Mouse (Mus musculus): Measurements from ENCODE around the gene Fbln7. TPM values are rescaled to one million over a fixed set of nuclear protein-coding genes. Genes with fewer than 3 reads are reported as not detected.

Gene Fbln7
- polyA plus RNA-seq, 1 experiment from 2014 or later, result 5.9 TPM

DNA sequence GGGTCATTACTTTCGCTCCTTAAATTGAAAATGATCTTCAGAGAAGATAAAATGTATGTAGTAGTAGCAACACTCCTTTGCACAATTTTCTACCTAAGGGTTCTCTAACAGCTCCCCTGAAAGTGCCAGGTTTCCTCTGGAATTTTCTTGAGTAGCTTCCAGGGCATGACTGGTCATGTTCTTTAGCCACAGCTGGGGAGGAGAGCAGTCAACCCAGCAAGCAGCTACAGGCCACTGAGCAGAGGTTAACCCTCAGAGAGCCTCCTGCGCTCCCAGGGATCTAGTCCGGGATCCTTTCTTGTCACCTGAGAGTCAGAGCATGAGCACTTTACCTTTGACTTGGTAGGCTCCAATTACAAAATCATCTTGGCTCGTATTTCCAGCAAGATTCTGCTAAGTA is 62.0 kb downstream of the Fbln7 start:
- Histone ChIP-seq H3K4me3 (replicated peaks) (no peak overlapping the region), H3K4me1 (no peaks in the 10 kb centered on the region), H3K36me3 (peaks cover 8% of the 10 kb centered on the region), H3K9me3 (replicated peaks) (no peaks in the 10 kb centered on the region), H3K27ac (replicated peaks) (no peak overlapping the region), H3K4me2 (replicated peaks) (no peak overlapping the region), H3K9ac (no peak overlapping the region), H3K27me3 (no peaks in the 10 kb centered on the region)
- no peak for ATAC-seq (ENCODE audit: insufficient number of reproducible peaks, low FRiP score, low TSS enrichment, low read depth)
- 70% methylated on average over 4 of the region's 4 CpGs for WGBS

DNA sequence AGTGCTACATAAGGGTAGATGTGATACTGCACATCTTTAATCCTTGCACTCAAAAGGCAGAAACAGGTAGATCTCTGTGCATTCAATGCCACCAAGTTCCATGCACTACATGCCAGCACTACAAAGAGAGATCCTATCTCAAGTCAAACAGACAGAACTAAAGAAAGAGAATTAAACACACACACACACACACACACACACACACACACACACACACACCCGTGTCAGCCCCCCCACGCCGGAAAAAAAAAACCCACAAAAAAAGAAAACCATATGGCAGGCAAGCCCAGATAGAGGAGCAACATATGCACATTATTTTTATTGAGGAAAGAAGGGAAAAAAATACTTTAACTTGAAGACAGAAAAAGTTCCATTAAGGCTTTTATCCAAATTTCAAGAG is 65.7 kb downstream of the Fbln7 start:
- WGBS, result 62% methylated on average over 3 of the region's 3 CpGs
- H3K27ac ChIP-seq (replicated peaks), result no peak overlapping the region
- ATAC-seq (ENCODE audit: insufficient number of reproducible peaks, low FRiP score, low TSS enrichment, low read depth), result no peak
- H3K4me1 ChIP-seq, result no peaks in the 10 kb centered on the region
- H3K36me3 ChIP-seq, result peaks cover 19% of the 10 kb centered on the region
- H3K4me2 ChIP-seq (replicated peaks), result no peak overlapping the region
- H3K9me3 ChIP-seq (replicated peaks), result no peaks in the 10 kb centered on the region
- H3K27me3 ChIP-seq, result no peaks in the 10 kb centered on the region
- no peak overlapping the region for H3K9ac ChIP-seq
- no peak overlapping the region for H3K4me3 ChIP-seq (replicated peaks)

DNA sequence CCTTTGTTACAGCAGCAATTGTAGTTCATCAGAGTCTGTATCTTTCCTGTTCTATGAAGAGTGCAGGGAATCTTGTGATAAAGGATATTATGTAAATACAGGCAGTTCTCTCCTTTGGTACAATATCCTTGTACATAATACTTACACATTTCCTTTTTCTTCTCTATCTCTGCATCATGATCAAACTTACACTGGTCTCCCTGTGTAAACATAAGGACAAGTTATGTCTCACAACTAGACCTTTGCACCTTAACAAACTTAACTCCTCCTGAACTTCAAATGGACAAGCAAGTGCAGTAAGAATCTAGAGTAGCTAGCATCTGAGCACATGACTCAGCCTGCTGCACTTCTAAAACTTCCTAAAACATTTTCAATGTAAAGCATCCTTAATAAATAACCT is 67.9 kb downstream of the Fbln7 start:
- no peak overlapping the region for H3K4me2 ChIP-seq (replicated peaks)
- H3K27me3 ChIP-seq, result no peaks in the 10 kb centered on the region
- no peak overlapping the region for H3K27ac ChIP-seq (replicated peaks)
- no peaks in the 10 kb centered on the region for H3K4me1 ChIP-seq
- no peak overlapping the region for H3K9ac ChIP-seq
- H3K36me3 ChIP-seq, result peaks cover 17% of the 10 kb centered on the region
- no peaks in the 10 kb centered on the region for H3K9me3 ChIP-seq (replicated peaks)
- no peak overlapping the region for H3K4me3 ChIP-seq (replicated peaks)
- ATAC-seq (ENCODE audit: insufficient number of reproducible peaks, low FRiP score, low TSS enrichment, low read depth), result no peak

DNA sequence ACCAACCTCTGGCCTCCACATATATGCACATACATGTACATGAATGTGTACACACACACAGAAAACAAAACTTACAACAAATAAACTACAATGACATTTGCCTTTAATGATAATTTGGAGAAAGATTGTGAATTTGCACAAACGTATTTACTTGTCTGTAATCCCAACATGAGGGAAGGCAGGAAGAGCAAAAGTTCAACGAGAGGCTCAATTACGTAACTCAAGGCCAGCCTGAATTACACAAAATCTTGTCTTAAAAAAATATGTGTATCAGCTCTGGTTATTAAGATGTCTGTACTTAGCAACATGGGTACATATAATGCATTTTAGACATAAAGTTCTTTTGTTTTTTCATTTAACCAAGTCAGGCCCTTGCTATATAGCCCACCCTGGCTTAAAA is 73.5 kb downstream of the Fbln7 start:
- WGBS, result 78% methylated on average over 3 of the region's 3 CpGs
- no peak overlapping the region for H3K9ac ChIP-seq
- H3K9me3 ChIP-seq (replicated peaks), result no peaks in the 10 kb centered on the region
- no peak overlapping the region for H3K4me3 ChIP-seq (replicated peaks)
- no peak overlapping the region for H3K27ac ChIP-seq (replicated peaks)
- no peak overlapping the region for H3K4me2 ChIP-seq (replicated peaks)
- peaks cover 12% of the 10 kb centered on the region; the same call in 1 of the 2 replicates for H3K36me3 ChIP-seq
- ATAC-seq (ENCODE audit: insufficient number of reproducible peaks, low FRiP score, low TSS enrichment, low read depth), result no peak
- H3K4me1 ChIP-seq, result no peaks in the 10 kb centered on the region
- H3K27me3 ChIP-seq, result no peaks in the 10 kb centered on the region

DNA sequence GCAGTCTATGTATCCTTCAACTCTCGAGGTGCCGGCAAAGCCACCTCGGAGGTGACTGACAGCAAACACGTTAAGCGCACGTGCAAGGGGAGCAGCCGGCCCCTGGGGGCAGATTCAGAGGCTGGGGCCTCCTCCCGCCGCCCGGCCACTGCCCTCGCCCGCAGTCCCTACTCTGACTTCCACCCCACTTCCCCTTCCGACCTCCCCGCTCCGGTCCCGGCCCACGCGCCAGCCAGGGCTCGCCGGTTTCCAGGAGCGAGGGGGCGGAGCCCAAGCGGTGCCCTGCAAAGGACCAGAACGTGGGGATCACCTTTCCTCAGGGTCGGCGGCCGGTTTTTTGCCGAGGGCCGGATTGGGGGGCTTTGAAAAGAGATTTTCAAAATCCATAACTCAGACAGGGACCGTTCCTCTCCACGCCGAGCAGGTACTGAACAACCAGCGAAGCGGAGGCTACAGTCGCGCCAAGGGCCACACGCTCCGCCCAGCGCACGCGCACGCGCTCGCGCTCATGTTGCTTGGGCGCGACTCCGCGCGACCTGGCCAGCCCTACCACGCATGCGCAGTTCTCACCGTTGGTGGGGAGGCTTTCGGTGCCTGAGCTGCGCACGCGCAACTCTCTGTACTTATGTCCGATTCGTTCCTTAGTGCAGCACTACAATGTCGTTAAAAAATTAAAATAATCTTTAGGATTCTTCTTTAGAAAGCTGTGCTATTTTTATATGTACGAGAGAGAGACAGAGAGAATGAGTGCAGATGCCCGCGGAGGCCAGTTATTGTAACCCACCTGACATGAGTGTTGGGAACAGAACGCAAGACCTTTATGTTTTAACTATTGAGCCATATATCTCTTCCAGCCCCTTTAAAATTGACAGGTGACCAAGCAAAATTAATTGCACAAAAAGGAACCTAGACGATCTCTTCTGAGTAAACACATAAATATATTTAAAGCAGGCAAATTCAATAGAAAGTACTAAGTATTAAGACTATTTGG is 81.1 kb downstream of the Fbln7 start, which contains the start of gene Zc3h8:
TSS of gene Zc3h8 (minus strand) at position 540 of the 991 bp plus-strand sequence.
- peak; percentile 94 for ATAC-seq (ENCODE audit: insufficient number of reproducible peaks, low FRiP score, low TSS enrichment, low read depth)
- H3K36me3 ChIP-seq, result no peaks in the 10 kb centered on the region
- peak within 1 kb of the TSS; percentile 55 for H3K9ac ChIP-seq
- 2% methylated on average over 65 of the region's 65 CpGs for WGBS
- H3K27me3 ChIP-seq, result no peaks in the 10 kb centered on the region
- H3K4me2 ChIP-seq (replicated peaks), result peak within 1 kb of the TSS; percentile 89
- H3K4me1 ChIP-seq, result 0 out of 2 replicates have a peak, but pooled peaks cover 7% of the 10 kb centered on the region
- peak within 1 kb of the TSS; percentile 75 for H3K4me3 ChIP-seq (replicated peaks)
- H3K9me3 ChIP-seq (replicated peaks), result no peaks in the 10 kb centered on the region
- peak within 1 kb of the TSS; percentile 87 for H3K27ac ChIP-seq (replicated peaks)

Small RNA genes within 50 kb of the gene (microRNA-seq; reads per million reads assigned to microRNA genes)
- gene Gm22859 (ENCODE audit: borderline number of aligned reads), result not detected

Other genes with a start within 250 kb of the Fbln7 start
- 52.0 and 55.4 TPM in 2 replicates for gene Anapc1, start 175.6 kb upstream of the Fbln7 start, polyA plus RNA-seq (2015; fragmentation: Nextera tagmentation; extraction: Ambion mirVana)
- gene Mertk, start 164.0 kb upstream of the Fbln7 start, polyA plus RNA-seq (2015; fragmentation: Nextera tagmentation; extraction: Ambion mirVana), result 10.2 and 10.3 TPM in 2 replicates
- 29.9 and 34.1 TPM in 2 replicates for gene Tmem87b, start 44.9 kb upstream of the Fbln7 start, polyA plus RNA-seq (2015; fragmentation: Nextera tagmentation; extraction: Ambion mirVana)
- gene Zc3h8, start 81.1 kb downstream of the Fbln7 start, polyA plus RNA-seq (2015; fragmentation: Nextera tagmentation; extraction: Ambion mirVana), result 6.4 and 6.8 TPM in 2 replicates
- gene Zc3h6, start 104.4 kb downstream of the Fbln7 start, polyA plus RNA-seq (2015; fragmentation: Nextera tagmentation; extraction: Ambion mirVana), result 2.4 and 2.5 TPM in 2 replicates
- 15.8 and 16.2 TPM in 2 replicates for gene Gm10762, start 104.7 kb downstream of the Fbln7 start, polyA plus RNA-seq (2015; fragmentation: Nextera tagmentation; extraction: Ambion mirVana)
- gene Vinac1, start 185.2 kb downstream of the Fbln7 start, polyA plus RNA-seq (2015; fragmentation: Nextera tagmentation; extraction: Ambion mirVana), result 0.12 TPM in 1 of 2 replicates, not detected in the other
- gene Ttl, start 203.0 kb downstream of the Fbln7 start, polyA plus RNA-seq (2015; fragmentation: Nextera tagmentation; extraction: Ambion mirVana), result 14.8 and 15.9 TPM in 2 replicates
- gene Polr1b, start 238.0 kb downstream of the Fbln7 start, polyA plus RNA-seq (2015; fragmentation: Nextera tagmentation; extraction: Ambion mirVana), result 21.9 and 25.1 TPM in 2 replicates